Mouse (Mus musculus) liver, embryonic 11.5 days (tissue): ENCODE measurements around the gene Plcd3. TPM values are rescaled to one million over a fixed set of nuclear protein-coding genes. Genes with fewer than 3 reads are reported as not detected.

Source experiments
- ATAC-seq: fragments of 200-750 bp; cut with Nextera tagmentation; replicated peaks from 2 replicates; pipeline ENCODE4 v1.8.0; 2017; ENCODE audit warnings: moderate number of reproducible peaks, mild to moderate bottlenecking, moderate TSS enrichment, moderate library complexity; ENCODE audit not compliant: low FRiP score
- DNase-seq: peaks from one replicate; pipeline ENCODE4 v3.0.0-alpha.2; 2017; ENCODE audit warnings: low spot score
- H3K27ac ChIP-seq: fragments of 300-500 bp; sonication (generic); 2 replicates; pipeline ENCODE4 v1.5.1; 2014; ENCODE audit warnings: mild to moderate bottlenecking, low read depth, low read length, control low read depth
- H3K27me3 ChIP-seq: fragments of 300-500 bp; sonication (generic); replicated peaks from 2 replicates; pipeline ENCODE4 v1.6.1; 2014; ENCODE audit warnings: low read length, mixed read lengths; ENCODE audit not compliant: control insufficient read depth, insufficient read depth
- H3K36me3 ChIP-seq: fragments of 300-500 bp; sonication (generic); 2 replicates; pipeline ENCODE4 v1.6.1; 2014; ENCODE audit warnings: mild to moderate bottlenecking, low read length, moderate library complexity, mixed read lengths; ENCODE audit not compliant: control insufficient read depth, insufficient read depth
- H3K4me1 ChIP-seq: fragments of 300-500 bp; sonication (generic); replicated peaks from 2 replicates; pipeline ENCODE4 v1.6.1; 2014; ENCODE audit warnings: low read length, mixed read lengths; ENCODE audit not compliant: control insufficient read depth, insufficient read depth
- H3K4me2 ChIP-seq: fragments of 300-500 bp; sonication (generic); 2 replicates; pipeline ENCODE4 v1.6.1; 2014; ENCODE audit warnings: mild to moderate bottlenecking, control low read depth, moderate library complexity
- H3K4me3 ChIP-seq: fragments of 300-500 bp; sonication (generic); 2 replicates; pipeline ENCODE4 v1.5.1; 2014; ENCODE audit warnings: low read depth, low read length, control low read depth
- H3K9ac ChIP-seq: fragments of 300-500 bp; sonication (generic); 2 replicates; pipeline ENCODE4 v1.6.1; 2014; ENCODE audit warnings: low read depth, low read length, control low read depth
- H3K9me3 ChIP-seq: fragments of 300-500 bp; sonication (generic); 2 replicates; pipeline ENCODE4 v1.6.1; 2016; ENCODE audit warnings: low read length, inconsistent platforms, mixed read lengths; ENCODE audit not compliant: control insufficient read depth
- WGBS: fragments of 180-500 bp; shearing (Covaris S2); extraction: QIAGEN DNeasy Blood & Tissue Kit; methylation state at CpG from one replicate; pipeline ENCODE4 v1.1.7; 2014; 5-methylcytosine and 5-hydroxymethylcytosine counted together
- polyA plus RNA-seq: library from polyadenylated mRNA; unstranded; fragments of >200 nt; fragmentation: Nextera tagmentation; extraction: Ambion mirVana; gene quantifications from 2 replicates; pipeline ENCODE4 v1.2.1, GENCODE M21; 2014

Plcd3 gene
- polyA plus RNA-seq, 1 experiment from 2014 or later = 1.1 TPM

- Histone ChIP-seq H3K27me3 (no peaks in the 10 kb centered on the region), H3K9me3 (no peaks in the 10 kb centered on the region), H3K9ac (no peak overlapping the region; the same call in 1 of the 2 replicates), H3K27ac (0 out of 2 replicates have a peak overlapping the region, but pooled peaks have one; percentile 26), H3K36me3 (peaks cover 12% of the 10 kb centered on the region), H3K4me2 (no peak overlapping the region), H3K4me1 (peaks cover 50% of the 10 kb centered on the region), H3K4me3 (no peak overlapping the region)
- no peak for ATAC-seq
- no peak for DNase-seq
- 62% methylated on average over 6 of the region's 6 CpGs for WGBS
Observed at GRCm38 (mm10) chr11:103140763-103141100, 39.3 kb upstream of the Plcd3 start.

DNA sequence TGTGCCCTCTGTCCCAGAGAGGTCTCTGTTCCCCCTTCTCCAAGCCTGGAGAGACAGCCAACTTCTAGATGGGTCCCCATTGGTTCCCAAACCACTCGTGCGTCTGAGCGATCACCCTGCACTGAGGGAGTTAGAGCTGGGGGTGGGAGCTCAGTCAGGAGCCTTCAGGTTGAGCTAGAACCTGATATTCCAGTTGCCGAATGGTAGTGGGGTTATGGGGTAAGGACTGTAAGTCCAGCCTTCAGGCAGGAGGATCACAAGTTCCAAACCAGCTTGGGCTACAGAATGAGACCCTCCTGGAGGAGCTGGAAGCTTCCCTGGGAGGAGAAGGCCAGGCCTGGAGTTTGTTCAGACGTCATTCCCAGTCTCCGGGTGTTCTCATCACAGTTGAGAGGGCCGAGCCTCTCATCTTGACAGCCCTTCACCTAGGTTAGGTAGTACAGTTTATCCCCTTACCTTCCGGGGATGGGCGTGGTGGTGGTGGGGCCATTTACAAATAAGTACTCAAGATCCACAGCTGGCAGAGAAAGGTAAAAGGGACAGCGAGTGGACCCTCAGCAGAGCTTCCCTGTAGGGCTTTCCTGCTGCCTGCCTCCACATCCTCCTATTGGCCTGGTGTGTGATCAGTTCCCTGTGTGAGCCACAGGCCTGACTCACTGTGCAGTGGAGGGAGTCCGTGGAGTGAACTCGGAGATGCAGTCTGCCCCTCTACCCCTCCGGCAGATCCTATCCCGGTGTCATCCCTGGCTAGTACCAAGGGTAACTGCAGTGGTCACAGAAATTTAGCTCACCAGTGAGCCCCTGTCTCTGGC is 38.7 kb upstream of the Plcd3 start:
- Histone ChIP-seq H3K9ac (no peak overlapping the region), H3K4me2 (no peak overlapping the region), H3K4me3 (no peak overlapping the region), H3K27ac (no peak overlapping the region), H3K27me3 (no peaks in the 10 kb centered on the region), H3K4me1 (peaks cover 54% of the 10 kb centered on the region), H3K9me3 (no peaks in the 10 kb centered on the region), H3K36me3 (peaks cover 12% of the 10 kb centered on the region)
- 81% methylated on average over 14 of the region's 14 CpGs for WGBS
- no peak for ATAC-seq
- no peak for DNase-seq

- 33% methylated on average over 8 of the region's 8 CpGs for WGBS
- H3K4me2 ChIP-seq = peak overlapping the region; percentile 73
- no peaks in the 10 kb centered on the region for H3K9me3 ChIP-seq
- peak overlapping the region; percentile 7; the same call in 1 of the 2 replicates for H3K4me3 ChIP-seq
- peaks cover 12% of the 10 kb centered on the region for H3K36me3 ChIP-seq
- DNase-seq = no peak
- ATAC-seq = peak; percentile 33
- no peaks in the 10 kb centered on the region for H3K27me3 ChIP-seq
- peak overlapping the region; percentile 49; the same call in 1 of the 2 replicates for H3K9ac ChIP-seq
- H3K4me1 ChIP-seq = peaks cover 48% of the 10 kb centered on the region
- H3K27ac ChIP-seq = peak overlapping the region; percentile 91
Observed at GRCm38 (mm10) chr11:103136039-103136577, 34.6 kb upstream of the Plcd3 start.

DNA sequence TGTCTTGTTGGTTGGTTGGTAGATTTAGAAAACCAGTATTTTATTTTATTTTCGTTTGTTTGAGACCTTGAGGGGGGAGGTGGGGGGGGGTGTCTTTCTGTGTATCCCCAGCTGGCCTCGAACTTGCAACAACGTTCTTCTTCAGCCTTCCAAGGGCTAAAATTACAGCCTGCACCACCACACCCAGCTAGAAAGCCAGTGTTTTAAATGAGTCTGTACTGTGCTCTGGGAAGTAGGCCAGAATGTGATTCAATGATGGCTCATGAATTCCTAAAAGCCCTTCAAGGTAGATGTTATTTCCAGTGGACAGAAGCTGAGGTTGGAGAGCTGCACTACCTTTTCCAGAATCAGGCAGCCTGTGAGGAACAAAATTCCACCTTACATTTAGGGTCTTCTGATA is 32.8 kb upstream of the Plcd3 start:
- WGBS = 66% methylated on average over 3 of the region's 3 CpGs
- H3K36me3 ChIP-seq = peaks cover 8% of the 10 kb centered on the region
- no peaks in the 10 kb centered on the region for H3K9me3 ChIP-seq
- H3K4me1 ChIP-seq = peaks cover 54% of the 10 kb centered on the region
- no peaks in the 10 kb centered on the region for H3K27me3 ChIP-seq
- DNase-seq (no peak), ATAC-seq (no peak)
- peak overlapping the region; percentile 91 for H3K27ac ChIP-seq
- peak overlapping the region; percentile 47 for H3K4me3 ChIP-seq
- H3K9ac ChIP-seq = peak overlapping the region; percentile 79
- peak overlapping the region; percentile 73 for H3K4me2 ChIP-seq

GRCm38 (mm10) chr11:103133456-103134185 is 32.2 kb upstream of the Plcd3 start:
- H3K4me3 ChIP-seq = peak overlapping the region; percentile 47
- H3K4me1 ChIP-seq = peaks cover 54% of the 10 kb centered on the region
- peak overlapping the region; percentile 79 for H3K9ac ChIP-seq
- H3K27ac ChIP-seq = peak overlapping the region; percentile 91
- H3K27me3 ChIP-seq = no peaks in the 10 kb centered on the region
- no peak for ATAC-seq
- H3K4me2 ChIP-seq = peak overlapping the region; percentile 73
- 45% methylated on average over 6 of the region's 6 CpGs for WGBS
- H3K9me3 ChIP-seq = no peaks in the 10 kb centered on the region
- H3K36me3 ChIP-seq = peaks cover 6% of the 10 kb centered on the region
- DNase-seq = no peak

DNA sequence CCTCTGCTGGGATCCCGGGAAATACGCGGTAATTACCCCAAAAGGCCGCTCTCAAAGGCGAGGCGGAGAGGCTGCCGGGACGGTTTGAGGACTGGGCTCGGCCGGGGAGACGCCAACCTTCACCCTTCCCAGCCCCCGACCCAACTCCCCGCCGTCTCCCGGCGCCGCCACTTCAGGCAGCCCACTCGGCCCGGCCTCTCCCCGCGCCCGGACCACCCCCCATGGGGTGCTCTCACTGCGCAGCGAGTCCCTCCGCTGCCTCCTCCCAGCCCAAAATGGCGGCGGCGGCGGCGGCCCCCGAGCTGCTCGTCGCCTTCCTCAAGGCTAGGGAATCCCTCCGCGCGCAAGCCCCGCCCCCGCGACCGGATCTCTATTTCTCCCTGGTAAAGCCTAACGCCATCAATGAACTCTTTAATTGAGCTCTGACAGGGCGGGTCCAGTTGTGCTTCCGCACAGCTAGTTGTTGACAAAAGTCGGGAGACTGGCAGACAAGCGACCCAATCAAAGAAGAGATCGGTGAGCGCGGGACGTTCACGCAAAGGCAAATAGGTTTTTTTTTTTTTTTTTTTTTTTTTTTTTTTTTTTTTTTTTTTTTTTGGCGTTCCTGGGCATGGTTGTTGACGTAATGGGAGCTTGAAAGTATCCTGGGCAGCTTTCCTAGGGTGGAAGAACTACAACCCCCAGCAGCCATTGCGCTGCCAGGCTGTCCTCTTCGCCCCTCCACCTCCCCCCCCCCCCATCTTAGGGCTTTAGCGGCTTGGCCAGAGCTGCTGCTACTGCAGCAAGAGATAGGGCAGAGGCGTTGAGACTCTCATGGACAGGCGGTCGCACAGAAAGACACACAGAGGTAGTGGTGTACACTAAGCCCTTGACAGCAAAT is 31.4 kb upstream of the Plcd3 start:
- H3K4me1 ChIP-seq = peaks cover 54% of the 10 kb centered on the region

GRCm38 (mm10) chr11:103131701-103132575 is 30.5 kb upstream of the Plcd3 start, which contains the start of gene Hexim2:
Gene Hexim2 (plus strand): TSS chr11:103132429.
- 1% methylated on average over 39 of the region's 39 CpGs for WGBS
- peaks cover 50% of the 10 kb centered on the region for H3K4me1 ChIP-seq
- no peaks in the 10 kb centered on the region for H3K36me3 ChIP-seq
- ATAC-seq = peak; percentile 8
- peak within 1 kb of the TSS; percentile 73 for H3K4me2 ChIP-seq
- peak; percentile 72 for DNase-seq
- peak within 1 kb of the TSS; percentile 81 for H3K9ac ChIP-seq
- no peaks in the 10 kb centered on the region for H3K27me3 ChIP-seq
- peak within 1 kb of the TSS; percentile 83 for H3K4me3 ChIP-seq
- H3K9me3 ChIP-seq = no peaks in the 10 kb centered on the region
- H3K27ac ChIP-seq = peak within 1 kb of the TSS; percentile 91

More for the DNA sequence above, 31.4 kb upstream of the Plcd3 start:
- ATAC-seq = peak; percentile 86
- DNase-seq = peak; percentile 100
- Histone ChIP-seq H3K4me3 (peak overlapping the region; percentile 83), H3K9ac (peak overlapping the region; percentile 81), H3K9me3 (no peaks in the 10 kb centered on the region), H3K27ac (peak overlapping the region; percentile 91), H3K36me3 (no peaks in the 10 kb centered on the region), H3K4me2 (peak overlapping the region; percentile 73), H3K27me3 (no peaks in the 10 kb centered on the region)
- under 1% methylated on average over 58 of the region's 58 CpGs for WGBS
